Mouse (Mus musculus): ENCODE results near the gene Fancg. TPM values are rescaled to one million over a fixed set of nuclear protein-coding genes. Genes with fewer than 3 reads are reported as not detected.
A peak's percentile ranks its signal among the peaks of the same experiment; 100 is the strongest.

Fancg gene
- polyA plus RNA-seq, 1 experiment from 2014 or later, result 20.1 TPM

DNA sequence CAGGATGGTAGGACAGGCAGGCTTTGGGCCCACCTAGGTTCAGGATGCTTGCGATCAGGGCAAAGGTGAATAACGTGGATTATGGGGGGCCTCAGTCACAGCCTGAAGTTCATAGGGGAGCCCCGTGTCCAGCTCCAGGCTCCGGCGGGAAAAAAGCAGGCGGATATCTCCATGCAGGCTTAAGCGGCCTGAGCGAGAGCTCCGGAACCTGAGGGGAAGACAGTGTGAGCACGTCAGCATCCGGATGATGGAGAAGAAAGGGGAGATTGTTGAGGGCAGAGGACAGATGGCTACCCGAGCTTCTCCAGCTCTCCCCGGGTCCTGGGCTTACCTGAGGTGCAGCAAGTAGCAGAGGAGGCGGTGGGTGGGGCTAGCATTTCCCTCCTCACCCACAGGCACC is 23.2 kb upstream of the Fancg start:
- DNase-seq (ENCODE audit: low spot score), result no peak

DNA sequence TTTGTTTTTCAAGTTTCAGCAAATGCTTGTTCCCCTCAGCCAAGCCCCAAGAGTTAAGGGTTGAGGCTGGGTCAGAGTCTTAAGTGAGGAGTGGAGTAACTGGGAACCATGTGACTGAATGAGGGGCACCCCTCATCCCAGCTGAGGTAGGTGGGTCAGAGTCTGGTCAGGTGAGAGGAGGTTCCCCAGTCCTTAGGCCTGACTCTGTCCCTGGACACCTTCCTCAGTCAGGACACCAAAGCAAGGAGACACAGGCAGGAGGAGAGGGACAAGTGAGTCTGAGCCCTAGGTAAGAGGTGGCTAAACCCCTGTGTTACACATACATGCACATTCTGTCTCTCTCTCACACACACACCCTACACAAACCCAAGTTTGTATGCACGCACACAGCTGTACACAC is 22.2 kb upstream of the Fancg start:
- DNase-seq (ENCODE audit: low spot score), result no peak

DNA sequence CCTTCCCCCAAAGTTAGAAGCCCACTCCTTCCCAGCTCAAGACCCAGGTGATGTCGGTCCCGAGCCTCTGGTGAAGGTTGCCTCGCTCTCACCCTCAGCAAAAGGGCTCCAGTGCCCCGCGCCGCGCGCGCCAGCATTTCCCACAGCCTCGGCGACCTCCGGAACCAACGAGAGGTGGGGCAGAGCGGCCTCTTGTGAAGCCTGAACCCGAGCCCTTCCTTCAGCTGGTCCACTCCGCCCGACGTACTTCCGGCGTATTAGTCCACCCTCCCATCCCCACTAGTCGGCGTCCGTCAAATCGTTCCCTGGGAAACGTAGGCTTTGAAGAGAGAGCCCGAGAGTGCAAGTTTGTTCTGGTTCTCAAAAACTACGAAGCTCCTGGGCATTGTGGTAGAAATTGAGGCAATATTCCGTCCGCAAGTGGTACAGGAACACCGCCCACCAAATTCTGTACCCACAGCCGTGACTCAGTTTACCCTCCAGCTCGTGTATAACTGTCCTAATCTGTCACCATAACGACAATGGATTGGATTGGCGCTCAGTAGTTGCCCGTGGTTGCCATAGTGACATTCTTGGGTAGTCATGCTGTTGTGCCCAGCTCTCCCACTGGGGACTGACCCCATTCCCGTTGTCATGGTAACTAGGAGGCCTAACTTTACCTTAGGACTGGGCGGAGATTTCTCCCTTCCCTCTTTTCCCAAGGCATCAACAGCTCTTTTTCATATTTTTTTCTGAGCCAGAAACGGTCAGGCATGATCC is 21.1 kb upstream of the Fancg start, which contains the start of gene Stoml2:
Stoml2 (minus strand) TSS at position 474 of the 759 bp plus-strand sequence.
- peak; percentile 85 for DNase-seq (ENCODE audit: low spot score)

DNA sequence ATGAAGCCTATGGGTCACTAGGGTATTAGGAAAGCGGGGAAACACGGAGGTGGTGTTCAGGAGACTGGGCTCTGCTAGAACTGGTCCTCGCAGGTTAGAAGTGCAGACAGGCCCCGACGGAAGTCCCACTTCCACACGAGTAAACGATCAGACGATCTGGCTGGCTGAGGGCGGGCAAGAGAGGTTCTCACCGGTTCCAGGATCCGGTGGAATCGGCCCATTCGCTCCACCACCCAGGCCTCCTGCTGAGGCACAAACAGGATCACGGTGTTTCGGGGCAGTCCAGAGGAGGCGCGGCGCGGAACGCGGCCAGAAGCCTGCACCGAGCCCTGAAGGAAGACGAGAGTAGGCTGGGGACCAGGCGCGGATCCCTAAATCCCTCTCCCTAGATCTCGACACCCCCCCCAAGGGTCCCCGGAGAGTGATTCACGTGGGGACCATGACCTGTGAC is 20.5 kb upstream of the Fancg start:
- DNase-seq (ENCODE audit: low spot score), result no peak

DNA sequence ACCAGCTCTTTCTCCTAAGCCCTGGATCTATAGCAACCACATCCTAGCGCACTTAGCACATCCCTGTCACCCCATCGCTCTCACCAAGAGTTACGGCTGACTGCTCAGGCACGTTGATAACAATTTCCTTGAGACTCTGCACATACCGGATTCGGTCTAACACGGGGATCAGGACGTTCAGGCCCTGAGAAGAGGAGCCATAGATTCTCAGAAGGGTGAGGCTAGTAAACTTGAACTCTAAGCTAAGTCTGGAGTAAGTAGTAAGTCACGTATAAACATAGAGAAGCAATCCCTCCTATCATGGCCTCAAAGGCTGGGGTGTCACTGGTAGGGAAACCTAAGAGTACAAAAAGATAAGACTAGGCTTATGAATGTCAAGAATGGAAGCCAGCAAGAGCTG is 20.0 kb upstream of the Fancg start:
- DNase-seq (ENCODE audit: low spot score), result no peak

DNA sequence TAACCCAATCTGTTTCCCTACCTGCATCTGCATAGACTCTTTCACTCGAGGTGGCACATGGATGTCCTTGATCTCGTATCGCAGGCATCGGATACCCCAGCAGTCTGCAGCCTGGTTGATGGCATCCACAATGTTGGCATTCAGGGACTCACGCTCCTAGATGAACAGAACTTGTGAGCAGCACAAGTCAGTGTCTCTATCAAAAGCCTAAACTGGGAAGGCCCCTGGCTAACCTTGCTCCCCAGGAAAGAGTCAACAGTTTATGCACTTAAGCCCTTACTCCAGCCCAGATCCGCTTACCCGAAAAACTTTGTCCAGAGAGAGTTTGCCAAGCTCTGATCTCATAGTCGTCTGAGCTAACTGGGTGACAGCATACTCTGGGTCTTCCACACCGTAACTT is 19.4 kb upstream of the Fancg start:
- DNase-seq (ENCODE audit: low spot score), result no peak

DNA sequence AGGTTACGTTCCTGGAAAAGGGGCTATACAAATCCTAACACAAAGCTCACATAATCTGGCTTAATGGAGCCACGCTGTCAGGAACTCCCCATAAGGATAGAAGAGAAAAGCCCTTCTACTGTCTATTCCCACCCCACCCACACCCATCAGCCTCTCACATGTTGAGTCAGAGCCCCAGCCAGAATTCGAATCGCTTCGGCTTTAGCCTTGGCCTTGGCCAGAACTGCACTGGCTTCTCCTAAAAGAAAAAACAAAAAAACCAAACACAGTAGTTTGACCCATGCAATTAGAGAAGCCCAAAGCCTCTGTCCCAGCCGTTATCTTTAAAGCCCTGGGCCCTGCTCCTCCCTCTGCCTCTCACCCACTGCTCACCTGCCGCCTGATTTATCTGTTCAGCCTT is 18.8 kb upstream of the Fancg start:
- DNase-seq (ENCODE audit: low spot score), result no peak

DNA sequence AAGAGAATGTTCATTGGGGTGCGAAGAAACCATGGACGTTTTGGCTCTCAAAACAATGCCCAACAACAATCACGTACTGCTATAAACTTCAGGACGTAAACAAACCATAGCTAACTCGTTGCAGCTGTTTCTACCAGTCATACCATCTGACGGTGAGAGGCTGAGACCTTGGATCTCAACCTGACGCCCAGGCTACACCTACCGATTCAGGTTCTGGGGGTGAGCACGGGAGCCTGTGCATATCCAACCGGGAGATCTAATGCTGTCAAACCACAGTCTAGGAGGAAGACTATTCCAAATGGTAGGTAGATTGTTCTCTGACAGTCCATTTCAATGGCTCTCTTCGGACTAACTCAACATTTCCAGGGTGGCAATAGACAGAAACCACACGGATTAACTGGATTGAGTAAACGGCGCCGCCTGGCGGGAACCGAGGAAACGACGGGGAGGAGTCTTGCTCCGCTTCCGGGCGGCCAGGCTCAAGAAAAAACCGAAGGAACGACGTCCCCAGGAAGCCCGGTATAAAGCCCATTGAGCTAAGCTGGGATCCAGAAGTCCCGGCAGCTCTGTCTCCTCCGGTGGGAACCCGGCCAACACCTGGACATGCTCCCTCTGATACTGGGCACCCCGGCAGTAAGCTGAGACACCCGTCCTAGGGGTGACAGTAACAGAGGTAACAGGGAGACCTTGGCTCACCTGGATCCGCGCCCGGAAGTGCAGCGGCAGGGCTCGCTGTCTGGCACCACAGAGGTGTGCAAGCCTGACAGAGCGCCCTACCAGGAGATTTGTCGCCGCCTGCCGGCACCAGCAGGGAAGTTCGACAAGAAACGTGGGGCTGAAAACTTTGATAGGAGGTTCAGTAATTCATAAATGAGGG is 15.0 kb upstream of the Fancg start, which contains the start of gene Pigo:
Pigo (minus strand) TSS at position 736 of the 877 bp plus-strand sequence.
- peak; percentile 93 for DNase-seq (ENCODE audit: low spot score)

DNA sequence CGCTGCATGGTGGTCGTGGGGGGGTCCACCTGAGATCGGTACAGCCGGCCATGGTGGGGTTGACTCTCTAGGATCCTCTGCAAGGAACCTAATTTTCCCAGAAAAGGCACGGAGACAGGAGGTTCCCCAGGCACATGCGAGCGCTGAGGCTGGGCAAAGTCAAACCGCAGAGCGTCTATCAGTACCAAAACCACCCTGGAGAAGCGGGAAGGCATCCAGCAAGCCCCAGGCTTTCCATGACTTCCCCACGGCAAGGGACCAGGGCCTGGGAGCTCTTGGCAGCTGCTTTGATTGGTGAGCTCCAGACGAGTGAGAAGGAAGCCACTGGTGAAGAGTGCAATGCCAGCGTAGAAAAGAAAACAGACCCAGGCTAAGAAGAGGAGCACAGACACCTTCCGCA is 14.4 kb upstream of the Fancg start:
- DNase-seq (ENCODE audit: low spot score), result no peak

DNA sequence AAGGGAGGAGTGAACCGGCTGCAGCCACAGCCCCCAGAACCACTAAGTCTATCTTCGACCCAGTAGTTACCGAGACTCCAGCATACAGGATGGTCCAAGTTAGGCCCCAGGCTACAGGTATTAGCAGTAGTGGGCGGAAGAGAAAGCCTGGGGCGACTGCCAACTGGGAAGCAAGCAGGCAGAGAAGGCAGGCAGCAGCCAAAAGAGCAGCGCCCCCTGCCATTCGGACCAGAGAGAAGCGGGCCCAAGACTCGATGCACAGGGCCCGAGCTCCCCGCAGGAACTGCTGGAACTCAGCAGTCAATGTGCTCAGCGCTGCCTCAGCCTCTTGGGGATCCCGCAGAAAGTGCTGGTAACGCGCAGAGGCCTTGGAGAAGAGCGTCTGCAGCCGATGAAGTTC is 11.0 kb upstream of the Fancg start:
- DNase-seq (ENCODE audit: low spot score), result no peak

DNA sequence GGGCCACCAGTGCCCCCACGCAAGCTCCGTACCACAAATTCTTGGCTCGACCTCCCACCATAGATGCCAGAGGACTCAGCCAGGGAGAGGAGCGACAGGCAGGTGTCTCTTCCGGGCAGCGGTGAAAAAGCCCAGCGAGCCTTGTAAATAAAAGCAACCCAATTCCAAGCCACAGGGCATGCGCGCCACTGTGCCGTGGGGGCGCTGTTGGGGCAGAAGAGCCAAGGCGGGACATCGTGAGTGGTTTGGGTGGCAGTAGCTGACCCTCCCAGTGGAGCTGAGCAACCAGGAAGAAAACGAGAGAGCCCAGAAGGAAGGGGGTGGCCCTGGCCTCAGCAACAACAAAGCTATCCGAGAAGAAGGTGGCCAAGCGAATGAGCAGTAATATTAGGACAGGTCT is 10.6 kb upstream of the Fancg start:
- DNase-seq (ENCODE audit: low spot score), result no peak

DNA sequence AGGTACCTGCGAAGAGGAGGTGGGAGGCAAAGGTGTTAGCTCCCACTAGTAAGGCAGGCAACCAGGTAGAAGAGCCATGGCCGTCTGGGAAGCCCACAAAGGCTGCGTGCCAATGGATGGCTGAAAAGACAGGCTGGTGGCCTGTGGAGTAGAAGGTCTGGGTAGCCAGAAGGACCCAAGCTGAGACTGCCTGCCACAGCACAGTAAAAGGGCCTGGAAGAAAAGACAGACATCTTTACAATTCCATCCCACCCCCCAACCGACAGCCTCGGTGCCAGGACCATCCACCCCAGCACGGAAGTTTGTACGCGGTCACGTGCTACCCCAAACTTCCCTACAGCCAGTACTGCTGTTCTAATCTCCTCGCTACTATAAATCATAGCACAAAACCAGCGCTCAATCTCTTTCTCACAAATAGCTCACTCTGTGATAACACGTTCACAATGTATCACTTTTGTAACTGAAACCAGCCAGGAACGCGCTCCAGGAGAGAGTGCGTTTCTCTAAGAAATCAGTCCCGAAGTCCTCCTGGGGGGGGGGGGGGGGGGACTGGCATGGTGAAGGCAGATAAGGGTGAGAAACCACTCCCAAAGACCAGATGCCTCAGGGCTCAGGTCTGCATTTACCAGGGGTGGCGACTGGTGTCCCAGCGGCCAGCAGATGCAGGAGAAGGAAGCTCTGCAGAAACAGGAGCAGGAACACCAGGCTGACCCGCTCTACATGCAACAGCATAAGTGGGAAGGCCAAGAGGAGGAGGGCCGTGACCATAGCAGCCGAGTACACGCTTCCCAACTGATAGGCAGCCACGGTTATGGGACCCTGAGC is 9.5 kb upstream of the Fancg start:
- DNase-seq (ENCODE audit: low spot score), result no peak

DNA sequence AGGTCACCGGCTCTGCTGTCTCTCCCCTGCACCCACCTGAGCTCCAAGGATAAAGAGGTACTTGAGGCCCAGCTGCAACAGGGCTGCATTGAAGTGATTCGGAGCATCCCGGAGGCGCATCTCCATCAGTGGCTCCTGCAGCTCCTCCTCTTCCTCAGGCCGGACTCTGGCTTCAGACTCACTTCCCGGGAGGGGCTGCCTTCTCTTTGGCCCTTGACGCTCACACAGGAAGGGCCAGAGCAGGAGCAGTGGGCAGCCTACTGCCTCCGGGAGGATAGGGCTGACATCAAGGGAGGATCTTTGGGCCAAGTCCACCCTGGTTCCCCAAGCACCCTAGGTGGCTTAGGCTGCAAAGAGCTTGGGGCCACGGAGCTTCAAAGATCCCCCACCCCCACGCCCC is 8.9 kb upstream of the Fancg start:
- DNase-seq (ENCODE audit: low spot score), result no peak

DNA sequence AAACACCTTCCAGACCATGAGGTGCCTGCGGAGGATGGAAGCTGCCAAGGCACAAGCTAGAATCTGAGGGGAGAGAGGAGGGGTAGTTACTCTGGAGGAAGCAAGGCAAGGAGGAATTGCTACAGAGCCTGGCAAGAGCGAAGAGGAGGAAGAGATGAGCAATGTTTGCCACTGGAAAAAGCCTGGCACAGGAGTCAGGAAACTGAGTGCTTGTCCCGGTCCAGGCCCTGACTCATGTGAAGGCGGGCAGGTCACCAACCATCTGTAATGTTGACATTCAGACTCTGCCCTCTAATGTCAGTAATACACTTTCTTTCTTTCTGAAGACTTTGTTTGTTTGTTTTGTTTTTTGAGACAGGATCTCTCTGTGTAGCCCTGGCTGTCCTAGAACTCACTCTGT is 7.8 kb upstream of the Fancg start:
- no peak for DNase-seq (ENCODE audit: low spot score)

DNA sequence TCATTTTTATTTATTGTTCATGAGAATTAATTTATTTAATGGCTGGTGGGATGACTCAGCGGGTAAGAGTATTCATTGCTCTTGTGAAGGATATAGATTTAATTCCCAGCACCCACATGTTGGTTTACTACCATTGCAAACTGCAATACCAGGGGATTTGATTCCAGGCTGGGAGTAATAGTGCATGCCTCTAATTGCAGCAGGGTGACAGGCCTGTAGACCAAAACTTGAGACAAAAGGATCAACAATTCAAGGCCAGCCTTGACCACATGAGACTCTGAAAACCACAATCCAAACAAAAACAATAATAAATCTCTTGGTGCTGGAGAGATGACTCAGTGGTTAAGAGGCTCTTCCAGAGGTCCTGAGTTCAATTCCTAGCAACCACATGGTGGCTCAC is 1.8 kb upstream of the Fancg start:
- no peak for DNase-seq (ENCODE audit: low spot score)

DNA sequence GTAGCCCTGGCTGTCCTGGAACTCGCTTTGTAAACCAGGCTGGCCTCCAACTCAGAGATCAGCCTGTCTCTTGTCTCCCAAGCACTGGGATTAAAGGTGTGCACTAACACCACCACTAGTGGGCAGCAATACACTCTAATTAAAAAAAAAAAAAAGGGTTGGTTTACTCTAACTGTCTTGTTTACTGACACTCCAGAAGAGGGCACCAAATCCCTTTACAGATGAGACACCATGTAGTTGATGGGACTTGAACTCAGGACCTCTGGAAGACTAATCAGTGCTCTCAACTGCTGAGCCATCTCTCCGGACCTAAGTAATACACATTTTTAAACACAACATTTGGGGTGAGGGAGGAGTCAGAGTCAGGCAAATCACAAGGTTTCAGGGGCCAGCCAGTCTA is 4.5 kb downstream of the Fancg start:
- DNase-seq (ENCODE audit: low spot score), result peak; percentile 69

DNA sequence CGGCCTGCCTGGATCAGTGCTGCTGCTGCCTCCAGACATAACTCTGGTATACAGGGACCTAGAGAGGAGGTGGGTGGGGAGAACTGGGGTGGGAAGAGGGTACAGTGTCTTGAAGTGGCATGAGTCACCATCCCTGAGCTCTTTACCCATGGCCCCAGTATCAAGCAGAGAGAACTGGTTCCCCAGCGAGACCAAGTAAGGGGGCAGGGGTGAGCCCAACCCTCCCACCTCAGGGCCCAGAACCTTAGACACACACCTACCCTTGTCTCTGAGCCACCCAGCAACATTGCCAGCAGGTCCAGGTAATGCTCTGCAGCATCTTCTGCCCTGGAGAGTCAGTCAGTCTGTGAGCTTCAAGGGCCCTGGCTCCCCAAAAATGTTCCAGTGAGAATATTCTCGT is 5.4 kb downstream of the Fancg start:
- DNase-seq (ENCODE audit: low spot score), result no peak

DNA sequence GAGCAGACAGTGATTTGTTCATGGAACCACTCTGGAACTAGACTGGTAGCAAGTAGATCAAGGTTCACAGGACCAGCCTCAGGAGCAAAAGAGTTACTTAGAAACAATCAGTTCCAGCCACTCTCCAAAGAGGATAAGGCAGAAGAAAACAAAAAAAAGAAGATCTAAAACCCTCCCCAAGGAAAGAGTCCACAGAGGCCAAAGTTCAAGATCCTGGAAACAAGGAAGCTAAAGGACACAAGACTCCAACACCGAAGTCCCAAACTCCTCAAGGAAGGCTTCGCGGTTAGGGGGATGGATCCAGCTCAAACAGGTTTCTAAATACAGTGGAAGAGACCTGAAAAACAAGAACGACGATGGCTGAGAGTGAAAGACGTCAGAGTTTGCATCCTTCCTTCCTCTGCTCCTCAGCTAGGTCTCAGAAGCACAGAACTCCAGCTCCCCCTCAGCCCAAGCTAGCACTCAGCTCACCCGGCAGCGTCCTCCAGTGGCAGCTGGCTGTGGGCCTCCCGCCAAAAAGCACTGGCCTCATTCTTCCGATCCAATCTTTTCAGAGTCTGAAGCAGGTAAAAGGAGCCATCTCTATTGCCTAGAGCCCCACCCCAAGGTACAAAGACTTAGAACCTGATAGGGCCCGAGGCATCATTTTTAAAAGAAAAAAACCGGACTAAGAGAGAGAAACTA is 7.4 kb downstream of the Fancg start:
- DNase-seq (ENCODE audit: low spot score), result no peak

DNA sequence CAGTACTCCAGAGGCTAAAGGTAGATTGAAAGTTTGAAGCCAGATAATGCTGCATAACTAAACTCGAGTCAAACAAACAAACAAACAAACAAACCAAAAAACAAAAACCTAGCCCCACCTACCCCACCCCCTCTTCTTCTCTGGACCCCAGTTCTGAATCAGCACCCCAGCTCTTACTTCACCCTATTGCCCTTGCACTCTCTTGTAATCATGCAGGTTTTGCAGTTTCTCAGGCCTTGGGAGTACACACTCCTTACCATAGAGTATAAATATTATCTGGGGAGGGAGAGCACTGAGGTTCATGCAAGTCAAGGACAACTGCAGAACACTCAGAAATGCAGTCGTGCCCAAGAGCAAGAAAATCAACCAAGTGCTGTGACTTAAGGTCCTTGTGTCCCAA is 9.0 kb downstream of the Fancg start:
- DNase-seq (ENCODE audit: low spot score), result no peak

DNA sequence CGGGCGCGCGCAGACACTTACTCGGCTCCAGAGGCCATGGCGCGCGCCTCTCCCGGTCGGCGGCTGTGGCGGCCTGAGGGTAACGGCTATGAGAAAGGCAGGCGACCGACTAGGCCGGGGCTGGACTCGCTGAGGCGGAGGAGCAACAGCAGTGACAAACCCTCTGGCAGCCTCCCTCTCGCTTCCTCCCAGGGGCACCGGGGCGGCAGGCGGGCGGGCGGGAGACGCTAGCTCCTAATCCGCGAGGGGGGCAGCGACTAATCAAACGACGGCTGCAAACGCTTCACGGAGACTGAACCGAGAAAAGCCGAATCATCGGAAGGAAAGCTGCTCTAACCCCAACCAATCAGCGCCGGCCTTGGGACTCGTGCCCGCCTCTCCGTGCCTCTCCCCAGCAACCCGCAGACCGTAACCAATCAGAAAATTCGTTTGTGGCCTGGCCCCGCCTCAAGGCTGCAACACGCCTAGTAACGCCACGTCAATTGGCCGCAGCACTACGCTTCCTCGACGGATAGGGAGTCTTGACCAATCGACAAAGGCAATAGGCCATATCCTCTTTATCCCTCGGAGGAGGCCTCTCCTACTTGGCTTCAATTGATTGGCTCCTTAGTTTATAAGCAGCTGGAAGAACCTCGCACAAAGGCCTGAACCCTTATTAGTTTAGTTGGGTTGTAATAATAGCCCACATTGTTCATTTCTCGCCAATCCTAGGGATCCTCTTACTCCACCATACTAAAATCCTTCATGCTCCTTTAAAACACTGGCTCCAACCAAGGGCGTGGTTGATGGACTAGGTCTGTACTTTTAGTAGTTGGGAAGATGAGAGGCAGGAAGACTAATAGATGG is 9.9 kb downstream of the Fancg start, which contains the start of gene Vcp:
Vcp (minus strand) TSS at position 367 of the 846 bp plus-strand sequence.
- peak; percentile 99 for DNase-seq (ENCODE audit: low spot score)

Data from thymus, postnatal 0 days (tissue).